Mouse (Mus musculus) heart, postnatal 0 days (tissue): ENCODE measurements around the gene Avpi1.

Experiments used
- CTCF ChIP-seq: IDR thresholded peaks from 2 replicates; pipeline ENCODE4 v1.5.1; 2016; ENCODE audit warnings: antibody characterized with exemption, control low read depth, low read depth
- EP300 ChIP-seq: IDR thresholded peaks from 2 replicates; pipeline ENCODE4 v1.6.1; 2016; ENCODE audit warnings: antibody characterized with exemption, low read depth

GRCm38 (mm10) chr19:42125501-42126218, 3.2 kb downstream of the Avpi1 start:
- TF ChIP-seq EP300 (no peak), CTCF (no peak)
